Mouse (Mus musculus): ENCODE measurements around the gene Gm10309. TPM values are rescaled to one million over a fixed set of nuclear protein-coding genes. Genes with fewer than 3 reads are reported as not detected.

Gm10309 gene
- polyA plus RNA-seq, 1 experiment from 2014 or later: 0.25 TPM

DNA sequence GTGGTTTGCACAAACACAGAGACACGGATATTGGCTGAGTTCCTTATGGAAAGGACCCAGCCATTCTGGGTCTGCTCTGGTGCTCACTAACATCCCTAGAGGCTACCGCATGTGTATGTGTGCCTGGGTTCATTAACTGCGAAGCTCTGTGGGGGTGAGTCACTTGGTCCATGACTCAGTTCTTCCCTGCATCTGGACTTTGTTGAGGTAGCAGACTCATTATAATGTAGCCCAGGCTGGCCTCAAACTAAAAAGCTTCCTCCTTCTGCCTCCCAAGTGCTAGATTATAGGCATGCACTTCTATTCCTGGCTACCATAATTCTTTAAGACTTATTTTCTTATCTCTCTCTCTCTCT lies 50.7 kb downstream of the Gm10309 start:
- no peak overlapping the region for H3K27ac ChIP-seq (replicated peaks)

DNA sequence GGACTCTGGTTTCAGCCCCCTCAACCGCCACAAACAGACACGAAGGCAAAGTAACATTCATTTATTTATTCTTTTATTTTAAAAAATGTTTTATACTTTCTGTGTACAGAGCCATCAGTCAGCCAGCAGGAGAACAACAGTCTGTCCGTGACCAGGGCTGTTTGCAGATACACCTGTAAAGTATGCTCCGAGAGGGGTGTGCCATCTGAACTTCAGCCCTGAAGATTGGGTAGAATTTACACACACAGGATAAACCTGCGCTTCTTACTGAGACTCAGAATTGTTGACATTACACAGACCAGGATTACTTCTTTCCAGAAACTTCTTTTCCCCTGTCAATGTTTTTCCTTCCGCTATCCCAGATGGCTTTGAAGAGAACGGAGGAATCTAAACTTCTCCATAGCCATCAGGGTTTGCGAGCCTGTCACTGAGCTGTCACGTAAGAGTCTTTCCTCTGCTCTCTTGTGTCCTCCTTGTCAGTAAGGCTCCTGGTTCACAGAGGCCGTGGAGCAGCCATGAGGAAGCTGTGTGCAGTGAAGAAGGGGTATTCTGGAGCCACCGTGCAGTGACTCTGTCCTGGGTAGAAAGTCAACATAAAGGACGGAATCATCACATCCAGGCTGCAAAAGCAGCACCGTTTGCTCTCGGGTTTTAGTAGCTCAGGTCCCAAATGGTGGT lies 51.2 kb downstream of the Gm10309 start:
- H3K27me3 ChIP-seq (replicated peaks): no peaks in the 10 kb centered on the region
- H3K4me3 ChIP-seq: no peak overlapping the region
- no peak overlapping the region for H3K4me2 ChIP-seq
- H3K36me3 ChIP-seq: no peaks in the 10 kb centered on the region
- H3K4me1 ChIP-seq: peaks cover 25% of the 10 kb centered on the region
- WGBS: 73% methylated on average over 14 of the region's 14 CpGs
- H3K9ac ChIP-seq: no peak overlapping the region
- ATAC-seq (ENCODE audit: extremely low read depth, insufficient number of reproducible peaks, low FRiP score, low TSS enrichment): no peak
- H3K27ac ChIP-seq (replicated peaks): no peak overlapping the region
- H3K9me3 ChIP-seq: no peaks in the 10 kb centered on the region

More for the DNA sequence above, 50.7 kb downstream of the Gm10309 start:
- ATAC-seq (ENCODE audit: extremely low read depth, insufficient number of reproducible peaks, low FRiP score, low TSS enrichment): no peak
- Histone ChIP-seq H3K27me3 (replicated peaks) (no peaks in the 10 kb centered on the region), H3K36me3 (no peaks in the 10 kb centered on the region), H3K4me1 (peaks cover 28% of the 10 kb centered on the region), H3K9ac (no peak overlapping the region), H3K9me3 (no peaks in the 10 kb centered on the region), H3K4me3 (no peak overlapping the region), H3K4me2 (no peak overlapping the region)
- 83% methylated on average over 3 of the region's 3 CpGs for WGBS

DNA sequence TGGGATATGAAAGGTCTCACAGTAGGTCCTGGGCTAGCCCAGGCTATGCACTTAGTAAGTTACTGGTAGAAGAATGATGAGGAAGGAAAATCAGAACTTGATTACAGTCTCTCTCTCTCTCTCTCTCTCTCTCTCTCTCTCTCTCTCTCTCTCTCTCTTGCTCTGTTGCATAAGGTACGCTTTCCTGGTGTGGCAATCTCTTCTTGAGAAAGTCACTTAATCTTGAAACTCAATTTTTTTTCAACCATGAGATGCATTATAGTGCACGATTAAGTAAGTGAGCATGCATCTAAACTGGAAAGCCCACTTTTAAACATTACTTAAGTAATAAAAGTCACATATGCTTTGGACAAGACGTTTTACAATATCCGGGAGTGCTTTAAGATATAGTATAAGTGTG lies 52.1 kb downstream of the Gm10309 start:
- Histone ChIP-seq H3K4me2 (no peak overlapping the region), H3K4me1 (peaks cover 25% of the 10 kb centered on the region), H3K9ac (no peak overlapping the region), H3K36me3 (no peaks in the 10 kb centered on the region), H3K27ac (replicated peaks) (no peak overlapping the region), H3K4me3 (no peak overlapping the region), H3K27me3 (replicated peaks) (no peaks in the 10 kb centered on the region), H3K9me3 (0 out of 2 replicates have a peak, but pooled peaks cover 5% of the 10 kb centered on the region)
- no peak for ATAC-seq (ENCODE audit: extremely low read depth, insufficient number of reproducible peaks, low FRiP score, low TSS enrichment)
- WGBS: 89% methylated on average over 4 of the region's 4 CpGs

Other genes starting within 250 kb of the Gm10309 start
- gene Epas1, start 248.5 kb upstream of the Gm10309 start, polyA plus RNA-seq (2015; fragmentation: Nextera tagmentation; extraction: Ambion mirVana): 5.1 and 5.6 TPM in 2 replicates

All from heart, embryonic 13.5 days (tissue).